Comparison of ENCODE assay signal across 36 mouse cellular contexts in the genomic region with DNA sequence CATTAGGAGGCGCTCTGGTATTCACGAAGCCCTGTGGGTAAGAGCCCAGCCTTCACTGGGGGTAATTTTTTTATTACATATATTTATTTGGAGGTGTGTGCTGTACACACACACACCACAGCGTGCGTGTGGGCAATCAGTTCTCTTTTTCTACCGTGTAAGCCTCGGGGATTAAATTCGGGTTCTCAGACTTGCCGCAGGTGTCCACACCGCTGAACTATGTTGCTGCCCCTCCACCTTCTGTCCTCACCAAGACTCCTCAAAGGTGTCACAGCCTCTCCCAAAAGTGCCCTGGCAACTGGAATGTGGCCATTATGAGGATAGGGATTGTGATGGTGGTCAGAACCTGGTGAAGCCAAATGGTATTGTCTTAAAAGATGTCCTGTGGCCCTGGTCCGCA. TPM values are rescaled to one million over a fixed set of nuclear protein-coding genes. Genes with fewer than 3 reads are reported as not detected.
"Had no signal": no experiment of that assay in that cellular context is flagged by ENCODE, and none has a peak within 500 bp of the region (broad histone marks: within the 10 kb centered on the region; RNA-seq: fewer than 3 reads in every experiment).

Gene Tmem247, plus strand, starts transcription at position 301 of the 400 bp plus-strand sequence.

- H3K4me2 ChIP-seq: heart, embryonic 12.5 days; hindbrain, embryonic 12.5 days; hindbrain, embryonic 14.5 days; intestine, embryonic 15.5 days; limb, embryonic 12.5 days; liver, embryonic 11.5 days; liver, embryonic 13.5 days had no signal

- ATAC-seq: hindbrain, embryonic 16.5 days; inflammation-experienced regulatory T-cells, adult 6 months; intestine, embryonic 15.5 days; intestine, postnatal 0 days had no signal

- H3K27ac ChIP-seq: heart, adult 2 months; hindbrain, embryonic 10.5 days; hindbrain, embryonic 12.5 days; hindbrain, embryonic 14.5 days; intestine, embryonic 15.5 days; left cerebral cortex, adult 2 months; limb, embryonic 10.5 days; limb, embryonic 12.5 days; liver, embryonic 13.5 days had no signal

- H3K4me1 ChIP-seq: hindbrain, embryonic 10.5 days; hindbrain, embryonic 12.5 days; intestine, embryonic 15.5 days; limb, embryonic 10.5 days had no signal

- H3K27me3 ChIP-seq: heart, embryonic 12.5 days; hindbrain, embryonic 12.5 days; intestine, embryonic 15.5 days; limb, embryonic 12.5 days; liver, embryonic 13.5 days had no signal

- H3K36me3 ChIP-seq: heart, embryonic 12.5 days; hindbrain, embryonic 10.5 days; hindbrain, embryonic 12.5 days; intestine, embryonic 15.5 days; limb, embryonic 10.5 days; limb, embryonic 12.5 days; liver, embryonic 13.5 days had no signal

- H3K4me3 ChIP-seq: heart, adult 2 months; heart, embryonic 12.5 days; hindbrain, embryonic 10.5 days; hindbrain, embryonic 12.5 days; intestine, embryonic 15.5 days; left cerebral cortex, adult 2 months; limb, embryonic 10.5 days; limb, embryonic 12.5 days; liver, embryonic 13.5 days had no signal

- H3K9me3 ChIP-seq: heart, embryonic 12.5 days; hindbrain, embryonic 10.5 days; hindbrain, embryonic 12.5 days; intestine, embryonic 15.5 days; limb, embryonic 10.5 days; liver, embryonic 13.5 days had no signal

- H3K9ac ChIP-seq: heart, embryonic 12.5 days; hindbrain, embryonic 12.5 days; hindbrain, embryonic 14.5 days; intestine, embryonic 15.5 days; limb, embryonic 12.5 days; liver, embryonic 13.5 days had no signal

- DNase-seq: gastrocnemius, postnatal 14 days; gastrocnemius, postnatal 36 days; heart, postnatal 10 days; heart, postnatal 4 days; kidney, adult 18-20 months; kidney, adult 8-10 months; kidney, postnatal 10 days; kidney, postnatal 25 days; kidney, postnatal 4 days; liver; liver, embryonic 13.5 days had no signal

RNA-seq across cellular contexts. Expression of gene Tmem247, which starts in this region (rescaled TPM):
- total RNA-seq: gastrocnemius, adult 18-20 months; gastrocnemius, adult 8-10 months; gastrocnemius, postnatal 14 days; gastrocnemius, postnatal 36 days; heart, adult 2 months; heart, postnatal 10 days; heart, postnatal 25 days; heart, postnatal 4 days; layer of hippocampus, postnatal 10 days; layer of hippocampus, postnatal 25 days; left cerebral cortex, adult 2 months; left cerebral cortex, postnatal 14 days; left cerebral cortex, postnatal 36 days had no signal
- polyA plus RNA-seq: heart, adult 2 months; heart, embryonic 12.5 days; heart, embryonic 14.5 days; heart, embryonic 16.5 days; hindbrain, embryonic 10.5 days; hindbrain, embryonic 12.5 days; hindbrain, embryonic 14.5 days; hindbrain, embryonic 16.5 days; inflammation-experienced regulatory T-cells, adult 6 months; intestine, embryonic 15.5 days; intestine, postnatal 0 days; kidney, embryonic 14.5 days; kidney, embryonic 16.5 days; limb, embryonic 10.5 days; limb, embryonic 12.5 days; limb, embryonic 14.5 days; liver, embryonic 11.5 days; liver, embryonic 13.5 days had no signal
